Mouse (Mus musculus) limb, embryonic 13.5 days (tissue): ENCODE measurements around the gene Nrf1. TPM values are rescaled to one million over a fixed set of nuclear protein-coding genes. Genes with fewer than 3 reads are reported as not detected.

Source experiments
- ATAC-seq: fragments of 200-750 bp; cut with Nextera tagmentation; 2 replicates; pipeline ENCODE4 v1.8.0; 2017; ENCODE audit warnings: low read depth, moderate number of reproducible peaks, moderate TSS enrichment; ENCODE audit not compliant: low FRiP score
- H3K27ac ChIP-seq: fragments of 300-500 bp; sonication (generic); 2 replicates; pipeline ENCODE4 v1.5.1; 2015; ENCODE audit warnings: inconsistent platforms, mild to moderate bottlenecking, moderate library complexity
- H3K27me3 ChIP-seq: fragments of 300-500 bp; sonication (generic); 2 replicates; pipeline ENCODE4 v1.6.1; 2015; ENCODE audit warnings: mild to moderate bottlenecking, inconsistent platforms
- H3K36me3 ChIP-seq: fragments of 300-500 bp; sonication (generic); 2 replicates; pipeline ENCODE4 v1.6.1; 2015; ENCODE audit warnings: inconsistent platforms, mild to moderate bottlenecking, moderate library complexity
- H3K4me1 ChIP-seq: fragments of 300-500 bp; sonication (generic); 2 replicates; pipeline ENCODE4 v1.6.1; 2015; ENCODE audit warnings: inconsistent platforms
- H3K4me2 ChIP-seq: fragments of 300-500 bp; sonication (generic); replicated peaks from 2 replicates; pipeline ENCODE4 v1.6.1; 2015; ENCODE audit warnings: inconsistent platforms, mild to moderate bottlenecking, moderate library complexity
- H3K4me3 ChIP-seq: fragments of 300-500 bp; sonication (generic); 2 replicates; pipeline ENCODE4 v1.5.1; 2015; ENCODE audit warnings: moderate library complexity, mild to moderate bottlenecking, inconsistent platforms
- H3K9ac ChIP-seq: fragments of 300-500 bp; sonication (generic); 2 replicates; pipeline ENCODE4 v1.6.1; 2015; ENCODE audit warnings: mild to moderate bottlenecking, inconsistent platforms
- H3K9me3 ChIP-seq: fragments of 300-500 bp; sonication (generic); 2 replicates; pipeline ENCODE4 v1.6.1; 2016; ENCODE audit warnings: inconsistent platforms
- WGBS: fragments of 180-500 bp; shearing (Covaris S2); methylation state at CpG from one replicate; pipeline ENCODE4 v1.1.7; 2015; 5-methylcytosine and 5-hydroxymethylcytosine counted together
- polyA plus RNA-seq: library from polyadenylated mRNA; unstranded; fragments of >200 nt; fragmentation: Nextera tagmentation; extraction: Ambion mirVana; gene quantifications from 2 replicates; pipeline ENCODE4 v1.2.1, GENCODE M21; 2015

The Nrf1 gene
- polyA plus RNA-seq, 1 experiment from 2014 or later, result 67.4 TPM

GRCm38 (mm10) chr6:30085351-30085750 is 37.6 kb downstream of the Nrf1 start:
- peaks cover 10% of the 10 kb centered on the region for H3K36me3 ChIP-seq
- 76% methylated on average over 2 of the region's 2 CpGs for whole genome bisulfite sequencing
- H3K9me3 ChIP-seq, result no peaks in the 10 kb centered on the region
- no peak overlapping the region for H3K4me2 ChIP-seq
- H3K27me3 ChIP-seq, result no peaks in the 10 kb centered on the region
- no peak overlapping the region for H3K27ac ChIP-seq
- no peak overlapping the region for H3K4me3 ChIP-seq
- ATAC-seq, result no peak
- H3K9ac ChIP-seq, result no peak overlapping the region
- no peaks in the 10 kb centered on the region for H3K4me1 ChIP-seq

GRCm38 (mm10) chr6:30091221-30091620 is 43.4 kb downstream of the Nrf1 start:
- 68% methylated on average over 4 of the region's 4 CpGs for WGBS
- no peaks in the 10 kb centered on the region for H3K27me3 ChIP-seq
- H3K9ac ChIP-seq, result no peak overlapping the region
- peaks cover 53% of the 10 kb centered on the region for H3K36me3 ChIP-seq
- no peak overlapping the region for H3K27ac ChIP-seq
- no peaks in the 10 kb centered on the region for H3K4me1 ChIP-seq
- no peak overlapping the region for H3K4me2 ChIP-seq
- no peaks in the 10 kb centered on the region for H3K9me3 ChIP-seq
- ATAC-seq, result no peak
- H3K4me3 ChIP-seq, result no peak overlapping the region

GRCm38 (mm10) chr6:30092816-30093215 is 45.0 kb downstream of the Nrf1 start:
- Histone ChIP-seq H3K4me1 (no peaks in the 10 kb centered on the region), H3K36me3 (peaks cover 69% of the 10 kb centered on the region), H3K9me3 (no peaks in the 10 kb centered on the region), H3K9ac (no peak overlapping the region), H3K27ac (no peak overlapping the region), H3K4me2 (no peak overlapping the region), H3K4me3 (no peak overlapping the region), H3K27me3 (no peaks in the 10 kb centered on the region)
- 94% methylated on average over 6 of the region's 6 CpGs for WGBS
- ATAC-seq, result no peak

GRCm38 (mm10) chr6:30101773-30102415 is 54.1 kb downstream of the Nrf1 start:
- Histone ChIP-seq H3K4me2 (no peak overlapping the region), H3K4me1 (no peaks in the 10 kb centered on the region), H3K27me3 (no peaks in the 10 kb centered on the region), H3K9ac (no peak overlapping the region), H3K36me3 (peaks cover 86% of the 10 kb centered on the region), H3K27ac (no peak overlapping the region), H3K9me3 (no peaks in the 10 kb centered on the region), H3K4me3 (no peak overlapping the region)
- no peak for ATAC-seq
- WGBS, result 78% methylated on average over 12 of the region's 12 CpGs

GRCm38 (mm10) chr6:30106091-30106490 is 58.3 kb downstream of the Nrf1 start:
- H3K4me3 ChIP-seq, result no peak overlapping the region
- H3K4me2 ChIP-seq, result no peak overlapping the region
- 88% methylated on average over 2 of the region's 2 CpGs for WGBS
- no peak overlapping the region for H3K9ac ChIP-seq
- no peaks in the 10 kb centered on the region for H3K9me3 ChIP-seq
- H3K27me3 ChIP-seq, result no peaks in the 10 kb centered on the region
- H3K27ac ChIP-seq, result no peak overlapping the region
- H3K4me1 ChIP-seq, result no peaks in the 10 kb centered on the region
- H3K36me3 ChIP-seq, result peaks cover 79% of the 10 kb centered on the region
- ATAC-seq, result no peak

- 79% methylated on average over 2 of the region's 2 CpGs for WGBS
- Histone ChIP-seq H3K27ac (no peak overlapping the region), H3K4me2 (no peak overlapping the region), H3K27me3 (no peaks in the 10 kb centered on the region), H3K4me1 (no peaks in the 10 kb centered on the region), H3K9ac (no peak overlapping the region), H3K9me3 (no peaks in the 10 kb centered on the region), H3K4me3 (no peak overlapping the region), H3K36me3 (peaks cover 76% of the 10 kb centered on the region)
- no peak for ATAC-seq
Observed at GRCm38 (mm10) chr6:30107456-30107855, 59.7 kb downstream of the Nrf1 start.

GRCm38 (mm10) chr6:30109820-30110502 is 62.2 kb downstream of the Nrf1 start:
- Histone ChIP-seq H3K36me3 (peaks cover 75% of the 10 kb centered on the region), H3K27me3 (no peaks in the 10 kb centered on the region), H3K4me1 (no peaks in the 10 kb centered on the region), H3K4me2 (no peak overlapping the region), H3K9me3 (no peaks in the 10 kb centered on the region), H3K27ac (no peak overlapping the region), H3K4me3 (no peak overlapping the region), H3K9ac (no peak overlapping the region)
- WGBS, result 91% methylated on average over 10 of the region's 10 CpGs
- ATAC-seq, result no peak

- no peak overlapping the region for H3K9ac ChIP-seq
- H3K36me3 ChIP-seq, result peaks cover 77% of the 10 kb centered on the region
- H3K27ac ChIP-seq, result no peak overlapping the region
- H3K4me1 ChIP-seq, result no peaks in the 10 kb centered on the region
- H3K27me3 ChIP-seq, result no peaks in the 10 kb centered on the region
- no peaks in the 10 kb centered on the region for H3K9me3 ChIP-seq
- no peak for ATAC-seq
- no peak overlapping the region for H3K4me2 ChIP-seq
- H3K4me3 ChIP-seq, result no peak overlapping the region
- 81% methylated on average over 4 of the region's 4 CpGs for WGBS
Observed at GRCm38 (mm10) chr6:30112349-30113132, 64.8 kb downstream of the Nrf1 start.

- Histone ChIP-seq H3K4me3 (no peak overlapping the region), H3K9ac (no peak overlapping the region), H3K27ac (no peak overlapping the region), H3K9me3 (no peaks in the 10 kb centered on the region), H3K36me3 (peaks cover 83% of the 10 kb centered on the region), H3K4me2 (no peak overlapping the region), H3K4me1 (no peaks in the 10 kb centered on the region), H3K27me3 (no peaks in the 10 kb centered on the region)
- no peak for ATAC-seq
- WGBS, result 88% methylated on average over 2 of the region's 2 CpGs
Observed at GRCm38 (mm10) chr6:30114101-30114500, 66.3 kb downstream of the Nrf1 start.

- peak overlapping the region; percentile 11; the same call in 1 of the 2 replicates for H3K27ac ChIP-seq
- H3K9me3 ChIP-seq, result no peaks in the 10 kb centered on the region
- WGBS, result 46% methylated on average over 2 of the region's 2 CpGs
- H3K4me3 ChIP-seq, result no peak overlapping the region
- H3K36me3 ChIP-seq, result peaks cover 86% of the 10 kb centered on the region
- no peak overlapping the region for H3K9ac ChIP-seq
- no peak overlapping the region for H3K4me2 ChIP-seq
- no peaks in the 10 kb centered on the region for H3K27me3 ChIP-seq
- peak; percentile 51; the same call in 1 of the 2 replicates for ATAC-seq
- H3K4me1 ChIP-seq, result peaks cover 5% of the 10 kb centered on the region
Observed at GRCm38 (mm10) chr6:30121152-30121551, 73.4 kb downstream of the Nrf1 start.

- Histone ChIP-seq H3K36me3 (peaks cover 86% of the 10 kb centered on the region), H3K9me3 (no peaks in the 10 kb centered on the region), H3K9ac (no peak overlapping the region), H3K27me3 (no peaks in the 10 kb centered on the region), H3K4me1 (peaks cover 5% of the 10 kb centered on the region), H3K4me2 (no peak overlapping the region), H3K27ac (peak overlapping the region; percentile 11; the same call in 1 of the 2 replicates), H3K4me3 (no peak overlapping the region)
- peak; percentile 40; the same call in 1 of the 2 replicates for ATAC-seq
- 76% methylated on average over 1 of the region's 1 CpGs for WGBS
Observed at GRCm38 (mm10) chr6:30121600-30121999, 73.8 kb downstream of the Nrf1 start.

GRCm38 (mm10) chr6:30123391-30123790 is 75.6 kb downstream of the Nrf1 start:
- H3K36me3 ChIP-seq, result peaks cover 86% of the 10 kb centered on the region
- H3K4me3 ChIP-seq, result no peak overlapping the region
- no peak overlapping the region for H3K4me2 ChIP-seq
- no peaks in the 10 kb centered on the region for H3K27me3 ChIP-seq
- H3K27ac ChIP-seq, result no peak overlapping the region
- ATAC-seq, result no peak
- H3K9me3 ChIP-seq, result no peaks in the 10 kb centered on the region
- no peak overlapping the region for H3K9ac ChIP-seq
- peaks cover 5% of the 10 kb centered on the region for H3K4me1 ChIP-seq
- WGBS, result 87% methylated on average over 1 of the region's 1 CpGs
